In the genomic region with DNA sequence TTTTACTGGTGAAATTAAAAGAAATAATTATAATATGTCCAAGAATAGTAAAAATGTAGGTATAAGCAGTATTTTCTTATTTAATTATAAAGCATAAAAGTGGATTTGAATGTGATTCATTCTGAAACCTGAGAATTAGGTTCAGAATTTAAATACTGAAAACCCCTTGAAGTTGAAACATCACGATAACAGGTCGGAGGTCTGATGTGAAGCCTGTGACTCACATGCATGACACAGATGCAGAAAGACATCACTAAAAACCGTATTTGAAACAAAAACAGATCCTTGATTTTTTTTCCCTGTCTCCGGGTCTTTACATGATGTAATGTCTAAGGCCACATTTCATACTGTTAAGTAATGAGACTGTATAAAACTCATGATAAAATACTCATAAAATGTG, we compare ENCODE assay signal across 24 mouse cellular contexts.
DNase-seq lines count a peak whose midpoint lies in the region; ATAC-seq and TF ChIP-seq lines count a peak whose summit lies in the region.
"Had no signal": no experiment of that assay in that cellular context is flagged by ENCODE, and none has a peak within 500 bp of the region (broad histone marks: within the 10 kb centered on the region; RNA-seq: fewer than 3 reads in every experiment).

No protein-coding gene starts in this region.

- peaks cover 5 to 58% of the 10 kb centered on the region in 2 experiments for H3K4me1 ChIP-seq in CH12.LX (ENCODE audit: control insufficient read depth in 1 of 2, insufficient read depth in 2 of 2)
- peaks cover 9% of the 10 kb centered on the region for H3K4me1 ChIP-seq in forebrain, embryonic 16.5 days (replicated peaks; ENCODE audit: control insufficient read depth, insufficient read depth, low read length)
- H3K4me1 ChIP-seq: forebrain, embryonic 13.5 days had no signal

- H3K9me3 ChIP-seq in CH12.LX (replicated peaks; ENCODE audit: low read length) = no peaks in the 10 kb centered on the region
- no peaks in the 10 kb centered on the region for H3K9me3 ChIP-seq in forebrain, embryonic 16.5 days (ENCODE audit: control insufficient read depth, low read length)
- H3K9me3 ChIP-seq: forebrain, embryonic 10.5 days; forebrain, embryonic 13.5 days; heart, embryonic 15.5 days; hindbrain, embryonic 10.5 days; hindbrain, embryonic 13.5 days had no signal

- H3K36me3 ChIP-seq in CH12.LX (replicated peaks in 1 of 2; ENCODE audit: control insufficient read depth in 1 of 2, insufficient read depth in 1 of 2, low read length in 1 of 2) = no peaks in the 10 kb centered on the region
- H3K36me3 ChIP-seq in forebrain, embryonic 16.5 days (ENCODE audit: control insufficient read depth, insufficient read depth) = no peaks in the 10 kb centered on the region
- H3K36me3 ChIP-seq: heart, embryonic 15.5 days; hindbrain, embryonic 10.5 days; hindbrain, embryonic 13.5 days had no signal

- TF ChIP-seq POLR2A in CH12.LX (IDR thresholded peaks at IDR 0.05; ENCODE audit: low read depth, low read length) = peak; percentile 32; the same call in 1 of the 2 replicates

- TF ChIP-seq RAD21 in CH12.LX (IDR thresholded peaks at IDR 0.05; ENCODE audit: low read depth, low read length) = no peak; the same call in 1 of the 2 replicates

- ATAC-seq in inflammation-experienced regulatory T-cells, adult 6 months = peak; percentile 68
- ATAC-seq in forebrain, embryonic 16.5 days = no peak
- ATAC-seq: forebrain, embryonic 13.5 days; forebrain, postnatal 0 days; hindbrain, embryonic 16.5 days; intestine, postnatal 0 days had no signal

- TF ChIP-seq CTCF in CH12.LX (conservative IDR thresholded peaks at IDR 0.05 in 1 of 2, IDR thresholded peaks at IDR 0.05 in 1 of 2; ENCODE audit: low read depth in 2 of 2, low read length in 2 of 2) = no peak

- in situ Hi-C loops in CH12.LX (cut with MboI; ENCODE audit: low pct_ligation_motif_present, low pct_unique_long_range_greater_than_20kb, low sequenced_read_pairs) = no loop called here

- H3K79me2 ChIP-seq in CH12.LX (replicated peaks; ENCODE audit: control insufficient read depth, extremely low read depth, insufficient read depth, poor library complexity, severe bottlenecking) = peaks cover 7% of the 10 kb centered on the region

- no peak overlapping the region for H3K27ac ChIP-seq in CH12.LX (ENCODE audit: insufficient read depth, low read depth)
- H3K27ac ChIP-seq in forebrain, embryonic 16.5 days (ENCODE audit: low read length) = no peak overlapping the region
- H3K27ac ChIP-seq: forebrain, embryonic 10.5 days; forebrain, embryonic 13.5 days; gastrocnemius, adult 2 months; heart, embryonic 15.5 days; hindbrain, embryonic 10.5 days; hindbrain, embryonic 13.5 days had no signal

- peak; percentile 42 for DNase-seq in CD4-positive helper T cell, adult 2 months (ENCODE audit: low read depth, low spot score)
- peak; percentile 84 for DNase-seq in CH12.LX (ENCODE audit: extremely low read depth)
- no peak for DNase-seq in layer of hippocampus, postnatal 25 days (ENCODE audit: extremely low spot score in 1 of 2, low spot score in 1 of 2)
- DNase-seq in urinary bladder, postnatal 25 days (ENCODE audit: low spot score) = no peak
- DNase-seq: adrenal gland, adult 8-10 months; adrenal gland, postnatal 25 days; cerebellum, adult 18-20 months; cerebellum, adult 9-10 months; cerebellum, postnatal 14 days; forebrain, postnatal 0 days; gastrocnemius, adult 2 months; gastrocnemius, postnatal 14 days; heart, postnatal 10 days; heart, postnatal 36 days had no signal

- no peaks in the 10 kb centered on the region for H3K27me3 ChIP-seq in CH12.LX (replicated peaks)
- H3K27me3 ChIP-seq in forebrain, embryonic 16.5 days (replicated peaks; ENCODE audit: control insufficient read depth, insufficient read depth, low read length) = no peaks in the 10 kb centered on the region
- H3K27me3 ChIP-seq: forebrain, embryonic 13.5 days; heart, embryonic 12.5 days; heart, embryonic 15.5 days; hindbrain, embryonic 13.5 days had no signal

- no peak overlapping the region for H3K4me3 ChIP-seq in CH12.LX (replicated peaks in 1 of 3; ENCODE audit: low read depth in 2 of 3, low read length in 2 of 3, poor library complexity in 1 of 3)
- H3K4me3 ChIP-seq in forebrain, embryonic 16.5 days (replicated peaks; ENCODE audit: low read length) = no peak overlapping the region
- H3K4me3 ChIP-seq: forebrain, embryonic 10.5 days; forebrain, embryonic 13.5 days; gastrocnemius, adult 2 months; heart, embryonic 12.5 days; heart, embryonic 15.5 days; hindbrain, embryonic 10.5 days; hindbrain, embryonic 13.5 days had no signal

- H3K4me2 ChIP-seq in CH12.LX (ENCODE audit: insufficient read depth, low read depth, poor library complexity, severe bottlenecking) = no peak overlapping the region
- no peak overlapping the region for H3K4me2 ChIP-seq in forebrain, embryonic 16.5 days (ENCODE audit: low read length)
- H3K4me2 ChIP-seq: forebrain, embryonic 13.5 days; heart, embryonic 12.5 days; heart, embryonic 15.5 days; hindbrain, embryonic 13.5 days had no signal

- peak; percentile 89 for TF ChIP-seq EP300 in CH12.LX (IDR thresholded peaks at IDR 0.05; ENCODE audit: low read length)

- WGBS in forebrain, embryonic 16.5 days = 90% methylated on average over 4 of the region's 4 CpGs

- no peak overlapping the region; the same call in 1 of the 2 replicates for H3K9ac ChIP-seq in CH12.LX (ENCODE audit: insufficient read depth, low read depth)
- H3K9ac ChIP-seq in forebrain, embryonic 16.5 days (replicated peaks; ENCODE audit: low read depth, low read length) = no peak overlapping the region
- H3K9ac ChIP-seq: forebrain, embryonic 13.5 days; forebrain, postnatal 0 days; heart, embryonic 12.5 days; heart, embryonic 15.5 days; hindbrain, embryonic 13.5 days had no signal

- dilution Hi-C loops in CH12.LX (cut with MboI; ENCODE audit: extremely low pct_ligation_motif_present, extremely low pct_unique_long_range_greater_than_20kb, low sequenced_read_pairs) = no loop called here

TF ChIP-seq in CH12.LX, 34 proteins besides CTCF, POLR2A, EP300 and RAD21:
- TF ChIP-seq UBTF (IDR thresholded peaks at IDR 0.05; ENCODE audit: low read depth, low read length) (no peak), MAZ (IDR thresholded peaks at IDR 0.05; ENCODE audit: low read depth, low read length) (no peak), SMC3 (IDR thresholded peaks at IDR 0.05; ENCODE audit: low read depth, low read length) (no peak), GABPA (IDR thresholded peaks at IDR 0.05; ENCODE audit: insufficient replicate concordance, low read depth, low read length) (no peak), MAX (IDR thresholded peaks at IDR 0.05; ENCODE audit: low read length) (peak; percentile 71; the same call in 1 of the 2 replicates), MAFK (IDR thresholded peaks at IDR 0.05; ENCODE audit: insufficient replicate concordance, low read length) (peak; percentile 49; the same call in 1 of the 2 replicates), MEF2A (IDR thresholded peaks at IDR 0.05; ENCODE audit: borderline replicate concordance, low read depth, low read length) (peak; percentile 61; the same call in 1 of the 2 replicates), ZKSCAN1 (IDR thresholded peaks at IDR 0.05; ENCODE audit: borderline replicate concordance, low read depth, low read length) (no peak), ETS1 (conservative IDR thresholded peaks at IDR 0.05; ENCODE audit: low read depth, low read length) (peak; percentile 94), CHD2 (IDR thresholded peaks at IDR 0.05; ENCODE audit: low read length) (peak; percentile 95), ZNF384 (IDR thresholded peaks at IDR 0.05; ENCODE audit: low read depth, low read length) (peak; percentile 84), TCF12 (IDR thresholded peaks at IDR 0.05; ENCODE audit: low read depth, low read length) (peak; percentile 69), MYC (IDR thresholded peaks at IDR 0.05; ENCODE audit: low read depth, low read length) (peak; percentile 49; the same call in 1 of the 2 replicates), E2F4 (IDR thresholded peaks at IDR 0.05; ENCODE audit: insufficient replicate concordance, low read depth, low read length) (0 out of 2 replicates have a peak, but pooled peaks have one; percentile 9), NRF1 (IDR thresholded peaks at IDR 0.05; ENCODE audit: low read depth, low read length) (no peak), ZMIZ1 (IDR thresholded peaks at IDR 0.05; ENCODE audit: low read depth, low read length) (no peak), JUND (conservative IDR thresholded peaks at IDR 0.05; ENCODE audit: low read depth, low read length) (peak; percentile 97), SIN3A (IDR thresholded peaks at IDR 0.05; ENCODE audit: low read length) (peak; percentile 12; the same call in 1 of the 2 replicates), JUN (IDR thresholded peaks at IDR 0.05; ENCODE audit: insufficient read depth, low read depth, low read length) (peak; percentile 90), IRF4 (IDR thresholded peaks at IDR 0.05; ENCODE audit: low read depth, low read length) (peak; percentile 96), KAT2A (IDR thresholded peaks at IDR 0.05; ENCODE audit: insufficient replicate concordance, low read length) (no peak), BHLHE40 (IDR thresholded peaks at IDR 0.05; ENCODE audit: low read depth, low read length) (peak; percentile 97), USF2 (conservative IDR thresholded peaks at IDR 0.05; ENCODE audit: low read depth, low read length) (no peak), PAX5 (IDR thresholded peaks at IDR 0.05; ENCODE audit: low read length) (no peak), ZC3H11A (IDR thresholded peaks at IDR 0.05; ENCODE audit: low read depth, low read length) (no peak), HCFC1 (IDR thresholded peaks at IDR 0.05; ENCODE audit: low read depth, low read length) (peak; percentile 28), MXI1 (IDR thresholded peaks at IDR 0.05; ENCODE audit: low read depth, low read length) (no peak), NELFE (IDR thresholded peaks at IDR 0.05; ENCODE audit: low read depth, low read length) (no peak)

Comparison
In these comparisons a context has a peak if more than half of its experiments do, and no peak if none do; other contexts are left out.
1. DNase-seq: peak in CD4-positive helper T cell, adult 2 months (single experiment) and CH12.LX (single experiment); none in layer of hippocampus, postnatal 25 days (0 of 2) and urinary bladder, postnatal 25 days (single experiment).